Mouse (Mus musculus) liver, embryonic 14.5 days (tissue): ENCODE results near the gene 4930442H23Rik.

Experiments used
- CTCF ChIP-seq: IDR thresholded peaks from 2 replicates; pipeline ENCODE4 v1.5.1; 2016; ENCODE audit warnings: antibody characterized with exemption, low read depth, control low read depth
- EP300 ChIP-seq: IDR thresholded peaks from 2 replicates; pipeline ENCODE4 v1.6.1; 2016; ENCODE audit warnings: antibody characterized with exemption, low read depth

DNA sequence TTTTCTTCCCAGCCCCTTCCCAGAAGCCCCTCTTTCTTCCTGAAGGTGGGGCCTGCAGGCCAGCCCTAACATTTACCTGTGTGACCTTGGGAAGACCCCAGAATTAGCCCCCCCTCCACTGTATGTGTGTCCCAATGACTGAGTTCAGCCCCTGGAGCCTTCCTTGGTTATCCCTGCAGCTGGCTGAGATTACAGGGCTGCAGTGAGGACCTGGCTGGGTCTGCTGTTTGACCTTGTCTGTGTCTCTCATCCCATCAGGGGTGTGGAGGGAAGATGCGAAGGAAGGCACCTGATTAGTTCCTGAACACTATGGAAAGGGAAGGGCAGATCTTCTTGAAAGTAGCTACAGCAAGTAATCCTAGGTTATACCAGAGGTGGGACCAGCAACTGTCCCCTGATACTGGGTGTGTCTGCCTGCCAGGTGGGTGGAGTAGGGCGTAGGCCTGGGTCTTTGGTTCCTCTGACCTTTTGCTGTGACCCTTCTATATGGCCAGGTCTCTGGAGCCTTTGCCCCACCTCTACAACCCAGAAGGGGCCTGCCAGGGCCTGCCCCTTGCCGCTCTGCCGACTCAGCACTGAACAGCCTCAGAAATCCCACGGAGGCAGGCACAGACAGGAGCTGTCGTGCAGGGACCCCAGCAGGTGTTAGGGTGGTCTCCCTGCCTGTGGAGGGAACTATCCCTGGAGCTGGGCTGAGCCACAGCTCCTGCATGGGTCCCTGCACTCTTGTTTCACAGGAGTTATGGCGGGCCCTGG is 42.0 kb downstream of the 4930442H23Rik start:
- TF ChIP-seq EP300 = no peak
- TF ChIP-seq CTCF = no peak
